Mouse (Mus musculus) A20 (cell line): Measurements from ENCODE around the gene Atf3.
"Not testable (repeated sequence)": the region's sequence is repeated elsewhere in the genome, so short reads cannot be mapped to it uniquely, and the experiment has no call there.

Source experiments
- DNase-seq: peaks from one replicate; pipeline ENCODE4 v3.0.0-alpha.2; 2011; ENCODE audit warnings: low read depth, low spot score

Atf3 gene

DNA sequence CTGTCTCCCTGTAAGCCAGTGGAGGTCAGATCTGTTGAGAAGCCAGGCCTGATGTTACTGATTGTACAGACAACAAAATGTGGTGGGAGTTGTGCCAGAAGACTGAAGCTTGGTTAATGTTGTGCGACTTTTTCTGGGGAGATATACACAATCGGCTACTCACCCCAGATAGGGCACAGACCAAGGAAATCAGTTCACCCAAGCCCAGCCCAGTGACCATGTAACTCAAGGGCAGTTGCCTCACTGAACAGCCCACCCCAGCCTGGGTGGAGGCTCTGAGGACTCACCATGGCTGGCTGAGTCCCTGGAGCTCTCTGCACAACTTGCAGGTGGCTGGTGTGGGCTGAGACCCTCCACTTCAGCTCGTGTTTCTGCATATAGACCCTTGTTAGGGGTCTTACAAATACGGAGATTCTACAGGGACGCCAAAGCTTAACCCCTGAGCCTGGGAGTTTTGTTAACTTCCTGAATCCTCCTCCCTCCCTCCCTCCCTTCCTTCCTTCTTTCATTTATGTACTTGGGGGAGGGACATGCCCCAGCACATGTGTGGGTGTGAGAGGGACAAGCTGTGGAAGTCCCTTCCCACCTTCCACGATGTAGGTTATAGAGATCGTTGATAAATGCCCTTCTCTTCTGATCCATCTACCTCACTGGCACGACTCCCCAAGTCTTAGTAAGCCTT, 66.8 kb downstream of the Atf3 start:
- no peak for DNase-seq

DNA sequence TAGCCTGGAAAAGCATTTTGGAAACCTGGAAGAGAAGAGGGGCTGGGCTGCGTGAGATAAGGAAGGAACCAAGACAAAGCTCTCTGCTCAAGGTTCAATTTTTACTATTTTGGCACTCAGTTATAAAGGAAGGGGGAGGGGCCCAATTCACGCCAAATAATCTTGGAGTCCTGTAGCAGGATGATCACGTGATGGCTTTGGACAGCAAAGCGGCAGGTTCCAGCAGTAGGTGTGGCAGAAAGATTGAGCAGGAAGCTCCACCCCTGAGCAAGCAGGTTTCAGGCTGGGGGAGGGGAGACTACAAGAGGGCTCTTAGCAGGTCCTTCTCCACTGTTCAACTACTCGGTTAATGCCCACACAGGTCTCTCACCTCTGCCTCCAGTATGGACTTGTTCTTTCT, 68.3 kb downstream of the Atf3 start:
- DNase-seq, result not testable (repeated sequence)

DNA sequence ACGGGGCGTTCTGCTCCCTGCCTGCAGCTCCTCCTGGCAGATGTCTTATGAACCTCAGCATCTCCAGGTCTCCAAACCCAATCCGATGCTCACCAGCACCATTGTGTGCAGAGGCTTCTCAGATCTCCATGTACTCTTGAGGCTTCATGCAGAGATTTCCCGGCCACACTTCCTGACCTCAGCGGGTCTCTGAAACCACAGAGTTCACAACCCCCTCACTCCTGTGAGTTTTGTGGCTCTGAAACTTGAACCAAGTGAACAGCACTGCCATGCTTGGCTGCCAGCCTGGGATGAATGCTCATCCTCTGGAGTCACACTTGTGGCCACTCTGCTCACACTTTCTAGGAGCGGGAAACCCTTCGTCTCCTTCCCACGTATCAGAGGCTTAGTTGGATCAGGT, 76.9 kb downstream of the Atf3 start:
- DNase-seq, result no peak

DNA sequence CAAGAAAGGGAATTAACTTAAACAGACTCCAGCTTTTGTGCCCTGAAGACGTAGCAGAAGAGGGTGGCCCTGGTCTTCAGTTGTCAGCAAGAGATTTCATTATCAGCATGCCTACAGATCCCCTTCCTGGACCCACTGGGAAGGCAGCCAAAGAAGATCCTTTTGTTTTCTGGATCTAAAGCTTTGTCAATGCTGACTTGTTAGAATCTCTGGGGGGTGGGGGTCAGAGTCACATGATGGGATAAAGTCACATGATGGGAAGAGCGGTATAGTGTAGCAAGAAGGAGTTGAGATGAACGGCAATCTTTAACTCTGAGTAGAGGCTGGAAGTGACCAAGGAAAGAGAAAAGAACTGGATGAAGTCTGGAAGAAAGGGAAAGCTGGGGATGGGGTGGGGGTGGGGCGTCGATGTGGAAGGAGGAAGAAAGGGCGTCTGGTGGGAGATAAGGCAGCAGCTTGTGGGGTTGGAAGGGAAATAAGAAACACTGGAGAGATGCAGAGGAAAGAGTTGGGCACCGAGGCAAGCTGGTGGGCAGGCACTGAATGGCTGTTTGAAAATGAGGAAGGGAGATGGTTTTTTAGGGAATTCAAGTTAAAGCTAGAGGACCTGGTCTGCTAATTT, 78.9 kb downstream of the Atf3 start:
- no peak for DNase-seq

GRCm38 (mm10) chr1:191138436-191138835, 79.4 kb downstream of the Atf3 start:
- no peak for DNase-seq

DNA sequence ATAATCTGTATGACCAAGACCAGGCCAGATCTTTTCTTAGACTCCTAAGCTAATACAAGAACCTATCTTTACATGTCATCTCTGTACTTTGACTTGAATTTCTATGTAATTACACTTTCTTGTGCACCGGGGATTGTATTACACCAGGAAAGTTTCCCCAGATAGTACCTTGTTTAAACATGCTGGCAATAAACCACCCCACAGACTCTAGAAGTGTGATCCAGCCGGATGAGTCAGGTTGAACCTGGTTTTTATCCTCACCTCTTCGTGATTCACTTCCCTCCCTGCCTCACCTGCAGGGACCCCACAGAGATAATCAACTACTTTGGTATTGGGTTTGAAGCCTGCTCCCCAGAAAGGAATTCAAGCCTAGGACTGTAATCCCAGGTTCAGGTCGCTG, 82.4 kb downstream of the Atf3 start:
- no peak for DNase-seq

- DNase-seq, result no peak
Measured at GRCm38 (mm10) chr1:191132934-191133333, 84.9 kb downstream of the Atf3 start.

DNA sequence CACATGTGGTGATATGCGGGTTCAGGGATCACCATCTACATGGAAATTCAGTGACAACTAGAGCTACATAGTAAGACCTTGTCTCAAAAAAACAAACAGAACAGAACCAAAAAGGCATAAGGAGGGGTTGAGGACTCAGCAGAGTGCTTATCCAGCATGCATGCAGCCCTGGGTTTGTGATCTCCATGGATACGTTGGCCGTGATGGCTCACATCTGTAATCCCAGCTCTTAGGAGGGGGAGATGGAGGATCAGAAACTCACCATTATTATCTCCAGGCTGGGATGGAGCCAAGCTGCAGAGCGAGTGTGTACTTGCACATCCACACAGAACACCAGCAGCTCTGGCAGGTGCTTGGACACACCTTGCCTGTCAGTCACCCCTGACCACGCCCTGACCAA, 85.6 kb downstream of the Atf3 start:
- DNase-seq, result no peak

GRCm38 (mm10) chr1:191131692-191132091, 86.1 kb downstream of the Atf3 start:
- DNase-seq, result no peak

- DNase-seq, result peak; percentile 78
Measured at GRCm38 (mm10) chr1:191125811-191126638, 91.8 kb downstream of the Atf3 start.

DNA sequence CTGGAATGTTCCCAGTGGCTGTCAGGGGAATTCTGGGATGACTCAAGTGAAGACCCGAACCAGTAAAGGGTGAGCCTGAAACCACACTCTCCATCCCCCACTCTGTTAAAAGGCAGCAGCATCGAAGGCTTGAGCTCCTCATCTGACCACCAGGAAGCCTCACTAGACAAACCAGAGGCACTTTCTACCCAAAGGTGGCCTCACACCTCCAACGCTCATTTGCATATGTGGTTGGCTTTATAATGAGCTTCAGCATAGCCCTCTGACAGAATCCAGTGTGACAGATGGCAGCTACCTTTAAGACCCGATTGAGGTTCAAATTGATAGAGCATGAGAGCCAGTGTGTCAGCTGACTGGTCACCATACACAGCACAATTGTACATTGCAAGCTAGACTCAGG, 93.6 kb downstream of the Atf3 start:
- peak; percentile 58 for DNase-seq

DNA sequence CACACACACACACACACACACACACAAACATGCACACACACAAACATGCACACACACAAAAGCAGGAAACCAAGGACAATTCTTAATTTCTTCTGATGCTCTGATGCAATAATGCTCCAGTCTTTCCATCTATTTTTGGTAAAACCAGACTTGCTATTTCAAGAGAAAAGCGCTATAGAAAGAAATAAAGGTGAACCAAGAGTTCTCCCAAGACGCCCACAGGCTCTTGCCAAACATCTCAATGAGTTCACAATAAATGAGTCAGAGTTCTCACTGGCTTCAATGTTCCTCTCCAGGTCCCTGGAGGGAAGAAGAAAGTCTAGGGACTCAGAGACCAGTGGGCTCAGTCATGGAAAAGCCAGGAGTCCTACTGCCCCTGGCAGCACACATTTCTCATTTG, 94.1 kb downstream of the Atf3 start:
- DNase-seq, result no peak

GRCm38 (mm10) chr1:191122744-191123143, 95.1 kb downstream of the Atf3 start:
- peak; percentile 51 for DNase-seq
